Mouse (Mus musculus) heart, postnatal 0 days (tissue): ENCODE measurements at regions not wholly inside any gene's neighbourhood (a gene's known extent, or its start where the extent isn't known, plus 50 kb on each side); places are given as distances from the start of the nearest gene placed in this dataset.

Experiments used
- CTCF ChIP-seq: IDR thresholded peaks from 2 replicates; pipeline ENCODE4 v1.5.1; 2016; ENCODE audit warnings: antibody characterized with exemption, control low read depth, low read depth
- EP300 ChIP-seq: IDR thresholded peaks from 2 replicates; pipeline ENCODE4 v1.6.1; 2016; ENCODE audit warnings: antibody characterized with exemption, low read depth

GRCm38 (mm10) chr16:21332862-21333222, 90.1 kb upstream of the Vps8 start:
- TF ChIP-seq CTCF (no peak), EP300 (no peak)
